Mouse (Mus musculus) heart, postnatal 36 days (tissue): Measurements from ENCODE around the gene Lrmda. TPM values are rescaled to one million over a fixed set of nuclear protein-coding genes. Genes with fewer than 3 reads are reported as not detected.

ENCODE experiments used
- DNase-seq, 2 experiments: peaks; one replicate each; pipeline ENCODE4 v3.0.0; 2021 to 2022
- intact Hi-C: fragments of 180-260 bp; cut with DNase I; formaldehyde crosslinking; loops from one replicate; pipeline ENCODE4 v1.15.1; 2025
- total RNA-seq, 2 experiments: library from RNA; stranded (reverse); gene quantifications; 2 replicates each; pipeline ENCODE4 v1.2.3; 2021

Lrmda gene
- total RNA-seq, 2 experiments from 2014 or later, result 1.1 to 1.7 TPM

GRCm38 (mm10) chr14:22874584-22874983, 855.1 kb downstream of the Lrmda start:
- no peak for DNase-seq
- intact Hi-C loops, result no loop called here

- no peak for DNase-seq
- intact Hi-C loops, result no loop called here
These were observed 867.7 kb downstream of the Lrmda start for GRCm38 (mm10) chr14:22887182-22887581.

GRCm38 (mm10) chr14:22899312-22899711, 879.8 kb downstream of the Lrmda start:
- intact Hi-C loops, result no loop called here
- no peak for DNase-seq

GRCm38 (mm10) chr14:22902116-22902515, 882.6 kb downstream of the Lrmda start:
- DNase-seq, result no peak
- intact Hi-C loops, result no loop called here

GRCm38 (mm10) chr14:22902914-22903313, 883.4 kb downstream of the Lrmda start:
- no peak for DNase-seq
- intact Hi-C loops, result no loop called here

GRCm38 (mm10) chr14:22905741-22906667, 886.5 kb downstream of the Lrmda start:
- intact Hi-C loops, result no loop called here

GRCm38 (mm10) chr14:22906716-22907115, 887.2 kb downstream of the Lrmda start:
- DNase-seq, result peak; percentile 7 to 8
- intact Hi-C loops, result no loop called here

More at GRCm38 (mm10) chr14:22905741-22906667, 886.5 kb downstream of the Lrmda start:
- peak; percentile 6 to 9 for DNase-seq

GRCm38 (mm10) chr14:22907221-22907620, 887.7 kb downstream of the Lrmda start:
- intact Hi-C loops, result no loop called here
- no peak for DNase-seq

GRCm38 (mm10) chr14:22908006-22908405, 888.5 kb downstream of the Lrmda start:
- no peak for DNase-seq
- intact Hi-C loops, result no loop called here

GRCm38 (mm10) chr14:22915463-22915862, 896.0 kb downstream of the Lrmda start:
- DNase-seq, result no peak
- intact Hi-C loops, result no loop called here

- DNase-seq, result no peak
- intact Hi-C loops, result no loop called here
These were observed 899.0 kb downstream of the Lrmda start for GRCm38 (mm10) chr14:22918499-22918898.

- intact Hi-C loops, result no loop called here
- no peak for DNase-seq
These were observed 899.4 kb downstream of the Lrmda start for GRCm38 (mm10) chr14:22918931-22919330.

- intact Hi-C loops, result no loop called here
- no peak for DNase-seq
These were observed 901.6 kb downstream of the Lrmda start for GRCm38 (mm10) chr14:22921152-22921551.

- peak; percentile 4 to 11 for DNase-seq
- intact Hi-C loops, result no loop called here
These were observed 902.3 kb downstream of the Lrmda start for GRCm38 (mm10) chr14:22921796-22922195.

GRCm38 (mm10) chr14:22922571-22922970, 903.1 kb downstream of the Lrmda start:
- intact Hi-C loops, result no loop called here

GRCm38 (mm10) chr14:22923251-22923650, 903.7 kb downstream of the Lrmda start:
- intact Hi-C loops, result no loop called here
- no peak for DNase-seq

More at GRCm38 (mm10) chr14:22922571-22922970, 903.1 kb downstream of the Lrmda start:
- no peak for DNase-seq

- intact Hi-C loops, result no loop called here
- DNase-seq, result no peak
These were observed 908.8 kb downstream of the Lrmda start for GRCm38 (mm10) chr14:22928263-22928662.

- intact Hi-C loops, result no loop called here
- DNase-seq, result no peak
These were observed 909.2 kb downstream of the Lrmda start for GRCm38 (mm10) chr14:22928683-22929082.

GRCm38 (mm10) chr14:22929585-22929984, 910.1 kb downstream of the Lrmda start:
- intact Hi-C loops, result no loop called here
- DNase-seq, result no peak

GRCm38 (mm10) chr14:22930488-22931046, 911.1 kb downstream of the Lrmda start:
- intact Hi-C loops, result no loop called here

GRCm38 (mm10) chr14:22931114-22931822, 911.8 kb downstream of the Lrmda start:
- no peak for DNase-seq
- intact Hi-C loops, result no loop called here

More at GRCm38 (mm10) chr14:22930488-22931046, 911.1 kb downstream of the Lrmda start:
- DNase-seq, result no peak
